Mouse (Mus musculus) lung, embryonic 15.5 days (tissue): Measurements from ENCODE around the gene Ppp1r14b. TPM values are rescaled to one million over a fixed set of nuclear protein-coding genes. Genes with fewer than 3 reads are reported as not detected.

Source experiments
- ATAC-seq: fragments of 200-750 bp; cut with Nextera tagmentation; 2 replicates; pipeline ENCODE4 v1.8.0; 2017; ENCODE audit warnings: moderate number of reproducible peaks, borderline replicate concordance; ENCODE audit not compliant: low FRiP score, low TSS enrichment; ENCODE audit errors: extremely low read depth
- H3K27ac ChIP-seq: fragments of 300-500 bp; sonication (generic); 2 replicates; pipeline ENCODE4 v1.5.1; 2015; ENCODE audit warnings: moderate library complexity, mild to moderate bottlenecking, inconsistent platforms
- H3K27me3 ChIP-seq: fragments of 300-500 bp; sonication (generic); 2 replicates; pipeline ENCODE4 v1.6.1; 2015; ENCODE audit warnings: inconsistent platforms
- H3K36me3 ChIP-seq: fragments of 300-500 bp; sonication (generic); 2 replicates; pipeline ENCODE4 v1.6.1; 2015; ENCODE audit warnings: inconsistent platforms
- H3K4me1 ChIP-seq: fragments of 300-500 bp; sonication (generic); 2 replicates; pipeline ENCODE4 v1.6.1; 2015; ENCODE audit warnings: inconsistent platforms
- H3K4me2 ChIP-seq: fragments of 300-500 bp; sonication (generic); 2 replicates; pipeline ENCODE4 v1.6.1; 2015; ENCODE audit warnings: inconsistent platforms, mild to moderate bottlenecking, moderate library complexity
- H3K4me3 ChIP-seq: fragments of 300-500 bp; sonication (generic); 2 replicates; pipeline ENCODE4 v1.5.1; 2015; ENCODE audit warnings: mild to moderate bottlenecking, inconsistent platforms
- H3K9ac ChIP-seq: fragments of 300-500 bp; sonication (generic); 2 replicates; pipeline ENCODE4 v1.6.1; 2015; ENCODE audit warnings: inconsistent platforms
- H3K9me3 ChIP-seq: fragments of 300-500 bp; sonication (generic); 2 replicates; pipeline ENCODE4 v1.6.1; 2016; ENCODE audit warnings: inconsistent platforms
- WGBS: fragments of 180-500 bp; shearing (Covaris S2); methylation state at CpG from one replicate; pipeline ENCODE4 v1.1.7; 2015; 5-methylcytosine and 5-hydroxymethylcytosine counted together
- polyA plus RNA-seq: library from polyadenylated mRNA; unstranded; fragments of >200 nt; fragmentation: Nextera tagmentation; extraction: Ambion mirVana; gene quantifications from 2 replicates; pipeline ENCODE4 v1.2.1, GENCODE M21; 2015

Gene Ppp1r14b
- polyA plus RNA-seq, result 141 and 160 TPM in 2 replicates

GRCm38 (mm10) chr19:6974211-6975205, at the start of gene Ppp1r14b:
Gene Ppp1r14b (plus strand): TSS chr19:6974968.
- Histone ChIP-seq H3K27me3 (no peaks in the 10 kb centered on the region), H3K36me3 (peaks cover 19% of the 10 kb centered on the region; the same call in 1 of the 2 replicates), H3K9ac (peak within 1 kb of the TSS; percentile 63), H3K4me1 (peaks cover 48% of the 10 kb centered on the region), H3K4me2 (peak within 1 kb of the TSS; percentile 86), H3K4me3 (peak within 1 kb of the TSS; percentile 66), H3K27ac (peak within 1 kb of the TSS; percentile 84), H3K9me3 (no peaks in the 10 kb centered on the region)
- ATAC-seq, result peak; percentile 47
- 1% methylated on average over 68 of the region's 84 CpGs for WGBS

- no peak for ATAC-seq
- no peaks in the 10 kb centered on the region for H3K9me3 ChIP-seq
- no peak within 1 kb of the TSS for H3K9ac ChIP-seq
- H3K27me3 ChIP-seq, result peaks cover 75% of the 10 kb centered on the region
- peak within 1 kb of the TSS; percentile 22 for H3K4me3 ChIP-seq
- peak within 1 kb of the TSS; percentile 48 for H3K4me2 ChIP-seq
- no peaks in the 10 kb centered on the region for H3K36me3 ChIP-seq
- no peak within 1 kb of the TSS for H3K27ac ChIP-seq
- H3K4me1 ChIP-seq, result peaks cover 37% of the 10 kb centered on the region
- WGBS, result 4% methylated on average over 9 of the region's 9 CpGs
Observed at GRCm38 (mm10) chr19:6925307-6925573, 49.5 kb upstream of the Ppp1r14b start, which contains the start of gene Catsperz. Gene Catsperz (minus strand): TSS chr19:6925380.

GRCm38 (mm10) chr19:6925611-6926329, 49.0 kb upstream of the Ppp1r14b start:
- peak overlapping the region; percentile 48 for H3K4me2 ChIP-seq
- H3K4me3 ChIP-seq, result peak overlapping the region; percentile 22; the same call in 1 of the 2 replicates
- H3K9ac ChIP-seq, result no peak overlapping the region

GRCm38 (mm10) chr19:6926559-6927255, 48.1 kb upstream of the Ppp1r14b start:
- H3K27me3 ChIP-seq, result peaks cover 89% of the 10 kb centered on the region
- H3K9ac ChIP-seq, result no peak overlapping the region

More at GRCm38 (mm10) chr19:6925611-6926329, 49.0 kb upstream of the Ppp1r14b start:
- 12% methylated on average over 38 of the region's 40 CpGs for whole genome bisulfite sequencing
- Histone ChIP-seq H3K4me1 (peaks cover 31% of the 10 kb centered on the region), H3K27ac (no peak overlapping the region), H3K27me3 (peaks cover 80% of the 10 kb centered on the region), H3K36me3 (no peaks in the 10 kb centered on the region), H3K9me3 (no peaks in the 10 kb centered on the region)
- no peak for ATAC-seq

GRCm38 (mm10) chr19:6928080-6928479, 46.7 kb upstream of the Ppp1r14b start:
- H3K36me3 ChIP-seq, result no peaks in the 10 kb centered on the region
- H3K4me1 ChIP-seq, result peaks cover 22% of the 10 kb centered on the region
- no peak overlapping the region for H3K4me3 ChIP-seq
- no peaks in the 10 kb centered on the region for H3K9me3 ChIP-seq
- no peak overlapping the region for H3K9ac ChIP-seq
- 15% methylated on average over 9 of the region's 9 CpGs for WGBS
- no peak for ATAC-seq
- no peak overlapping the region for H3K4me2 ChIP-seq
- no peak overlapping the region for H3K27ac ChIP-seq
- peaks cover 96% of the 10 kb centered on the region for H3K27me3 ChIP-seq

More at GRCm38 (mm10) chr19:6926559-6927255, 48.1 kb upstream of the Ppp1r14b start:
- H3K4me2 ChIP-seq, result peak overlapping the region; percentile 34
- H3K4me3 ChIP-seq, result peak overlapping the region; percentile 15; the same call in 1 of the 2 replicates
- H3K9me3 ChIP-seq, result no peaks in the 10 kb centered on the region
- H3K36me3 ChIP-seq, result no peaks in the 10 kb centered on the region
- peaks cover 28% of the 10 kb centered on the region for H3K4me1 ChIP-seq
- no peak for ATAC-seq
- WGBS, result 14% methylated on average over 26 of the region's 26 CpGs
- no peak overlapping the region for H3K27ac ChIP-seq

GRCm38 (mm10) chr19:6931002-6931401, 43.8 kb upstream of the Ppp1r14b start:
- H3K9ac ChIP-seq, result no peak overlapping the region
- H3K4me3 ChIP-seq, result no peak overlapping the region
- no peaks in the 10 kb centered on the region for H3K36me3 ChIP-seq
- H3K4me1 ChIP-seq, result peaks cover 22% of the 10 kb centered on the region
- WGBS, result 0% methylated on average over 1 of the region's 2 CpGs
- ATAC-seq, result no peak
- H3K4me2 ChIP-seq, result no peak overlapping the region
- H3K9me3 ChIP-seq, result no peaks in the 10 kb centered on the region
- H3K27ac ChIP-seq, result no peak overlapping the region
- peaks cover 97% of the 10 kb centered on the region for H3K27me3 ChIP-seq

GRCm38 (mm10) chr19:6932018-6932417, 42.8 kb upstream of the Ppp1r14b start:
- Histone ChIP-seq H3K9me3 (no peaks in the 10 kb centered on the region), H3K4me3 (no peak overlapping the region), H3K4me1 (peaks cover 18% of the 10 kb centered on the region), H3K36me3 (no peaks in the 10 kb centered on the region), H3K9ac (no peak overlapping the region), H3K4me2 (no peak overlapping the region), H3K27ac (no peak overlapping the region), H3K27me3 (peaks cover 91% of the 10 kb centered on the region)
- WGBS, result 58% methylated on average over 1 of the region's 1 CpGs
- no peak for ATAC-seq

GRCm38 (mm10) chr19:6933102-6933435, 41.7 kb upstream of the Ppp1r14b start:
- peaks cover 13% of the 10 kb centered on the region for H3K4me1 ChIP-seq
- H3K4me3 ChIP-seq, result no peak overlapping the region
- H3K9me3 ChIP-seq, result no peaks in the 10 kb centered on the region
- H3K27ac ChIP-seq, result no peak overlapping the region
- 30% methylated on average over 4 of the region's 4 CpGs for WGBS
- no peaks in the 10 kb centered on the region for H3K36me3 ChIP-seq
- no peak for ATAC-seq
- no peak overlapping the region for H3K9ac ChIP-seq
- peaks cover 81% of the 10 kb centered on the region for H3K27me3 ChIP-seq
- peak overlapping the region; percentile 63; the same call in 1 of the 2 replicates for H3K4me2 ChIP-seq

GRCm38 (mm10) chr19:6933436-6934194, 41.2 kb upstream of the Ppp1r14b start:
- Histone ChIP-seq H3K27ac (no peak overlapping the region), H3K4me3 (peak overlapping the region; percentile 37), H3K9ac (peak overlapping the region; percentile 30; the same call in 1 of the 2 replicates), H3K27me3 (peaks cover 75% of the 10 kb centered on the region), H3K4me1 (peaks cover 12% of the 10 kb centered on the region), H3K9me3 (no peaks in the 10 kb centered on the region), H3K4me2 (peak overlapping the region; percentile 63), H3K36me3 (no peaks in the 10 kb centered on the region)
- whole genome bisulfite sequencing, result 4% methylated on average over 58 of the region's 58 CpGs
- ATAC-seq, result peak; percentile 32; the same call in 1 of the 2 replicates

GRCm38 (mm10) chr19:6934195-6934977, 40.4 kb upstream of the Ppp1r14b start, which contains the start of gene Kcnk4:
Gene Kcnk4 (minus strand): TSS chr19:6934515.
- peak within 1 kb of the TSS; percentile 63 for H3K4me2 ChIP-seq
- H3K9me3 ChIP-seq, result no peaks in the 10 kb centered on the region
- no peak within 1 kb of the TSS for H3K27ac ChIP-seq
- H3K27me3 ChIP-seq, result peaks cover 68% of the 10 kb centered on the region
- peak within 1 kb of the TSS; percentile 37 for H3K4me3 ChIP-seq
- 10% methylated on average over 23 of the region's 23 CpGs for WGBS
- H3K4me1 ChIP-seq, result peaks cover 12% of the 10 kb centered on the region
- H3K9ac ChIP-seq, result peak within 1 kb of the TSS; percentile 30; the same call in 1 of the 2 replicates
- ATAC-seq, result peak; percentile 13; the same call in 1 of the 2 replicates
- H3K36me3 ChIP-seq, result no peaks in the 10 kb centered on the region
